Mouse (Mus musculus) spleen, postnatal 14 days (tissue): ENCODE data around the gene Mup15.
"Not testable (repeated sequence)": the region's sequence is repeated elsewhere in the genome, so short reads cannot be mapped to it uniquely, and the experiment has no call there.

Experiments
- DNase-seq, 2 experiments: peaks; one replicate each; pipeline ENCODE4 v3.0.0; 2021 to 2022; ENCODE audit warnings: low spot score in 2 of 2

Gene Mup15

GRCm38 (mm10) chr4:61439643-61440042 lies at the start of gene Mup15:
Gene Mup15, minus strand, starts transcription at chr4:61439743.
- DNase-seq = not testable (repeated sequence)
